Mouse (Mus musculus) neutrophil, adult 5-6 weeks (primary cell): Measurements from ENCODE around the gene Rictor. TPM values are rescaled to one million over a fixed set of nuclear protein-coding genes. Genes with fewer than 3 reads are reported as not detected.

Experiments used
- total RNA-seq: library from RNA; stranded (forward); fragments of 200-1000 nt; gene quantifications from 2 replicates; pipeline ENCODE4 v1.2.3, GENCODE M21; 2017

Gene Rictor
- total RNA-seq, 1 experiment from 2014 or later: 109 TPM

Other genes starting within 250 kb of the Rictor start
- gene Fyb, start 185.5 kb upstream of the Rictor start, total RNA-seq: 337 and 407 TPM in 2 replicates
- 0.23 TPM in 1 of 2 replicates, not detected in the other for gene Osmr, start 166.6 kb downstream of the Rictor start, total RNA-seq